Mouse (Mus musculus): ENCODE measurements around the gene Mrpl19. TPM values are rescaled to one million over a fixed set of nuclear protein-coding genes. Genes with fewer than 3 reads are reported as not detected.

Mrpl19 gene
- polyA plus RNA-seq, 1 experiment, result 2.2 TPM

DNA sequence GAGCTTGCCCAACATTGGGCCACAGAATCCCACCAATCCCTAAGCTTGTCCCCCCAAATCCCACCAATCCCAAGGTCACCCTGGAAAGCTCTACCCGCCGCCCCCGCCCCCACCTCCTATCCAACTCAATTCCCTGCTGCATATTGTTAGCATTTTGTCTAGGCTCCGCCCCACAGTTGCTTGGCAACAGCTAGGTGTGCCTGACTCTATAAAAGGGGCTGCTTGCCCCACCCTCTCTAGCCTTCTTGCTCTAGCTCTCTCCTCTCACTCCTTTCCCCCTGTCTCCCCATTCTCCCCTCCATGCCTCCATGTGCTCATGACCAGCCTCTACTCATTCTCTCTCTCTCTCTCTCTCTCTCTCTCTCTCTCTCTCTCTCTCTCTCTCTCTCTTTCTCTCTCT, 54.0 kb downstream of the Mrpl19 start:
- no peak overlapping the region for H3K27ac ChIP-seq (ENCODE audit: insufficient read depth, low read length)
- TF ChIP-seq POLR2A (IDR thresholded peaks at IDR 0.05; ENCODE audit: low read depth, low read length) (no peak), CTCF (IDR thresholded peaks at IDR 0.05; ENCODE audit: extremely low read depth, insufficient read depth, insufficient read length, insufficient replicate concordance) (no peak)
- H3K36me3 ChIP-seq (ENCODE audit: control insufficient read depth, insufficient read depth, low read length), result no peaks in the 10 kb centered on the region
- no peaks in the 10 kb centered on the region for H3K4me1 ChIP-seq (ENCODE audit: control insufficient read depth, insufficient read depth, insufficient read length)
- DNase-seq (ENCODE audit: low read depth in 1 of 2, low spot score in 2 of 2), result no peak
- no peak overlapping the region for H3K4me3 ChIP-seq (ENCODE audit: extremely low read depth, insufficient read depth, insufficient read length)
- H3K27me3 ChIP-seq (ENCODE audit: control insufficient read depth, insufficient read depth, low read length), result no peaks in the 10 kb centered on the region
- WGBS, result 92% methylated on average over 4 of the region's 4 CpGs

DNA sequence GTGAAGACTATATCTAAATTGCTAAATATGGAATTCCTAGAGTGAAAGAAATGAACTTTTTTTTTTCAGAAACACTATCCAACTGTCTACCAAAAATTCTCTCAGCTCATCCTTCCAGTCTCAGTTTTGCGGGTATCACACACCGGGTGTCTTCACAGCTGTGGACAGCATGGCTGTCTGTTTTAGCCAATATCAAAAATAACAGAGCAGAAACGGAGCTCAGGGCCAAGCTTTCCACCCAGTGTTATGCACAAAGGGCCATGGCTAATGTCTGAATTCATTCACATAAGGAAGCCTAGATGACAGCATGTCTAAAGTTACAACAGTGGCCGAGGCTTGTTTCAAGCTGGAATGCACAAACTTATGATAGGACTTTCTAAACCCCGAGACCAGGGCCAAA, 54.5 kb downstream of the Mrpl19 start:
- no peak for TF ChIP-seq CTCF (IDR thresholded peaks at IDR 0.05; ENCODE audit: extremely low read depth, insufficient read depth, insufficient read length, insufficient replicate concordance)
- Histone ChIP-seq H3K27me3 (ENCODE audit: control insufficient read depth, insufficient read depth, low read length) (no peaks in the 10 kb centered on the region), H3K36me3 (ENCODE audit: control insufficient read depth, insufficient read depth, low read length) (no peaks in the 10 kb centered on the region), H3K4me1 (ENCODE audit: control insufficient read depth, insufficient read depth, insufficient read length) (no peaks in the 10 kb centered on the region), H3K27ac (ENCODE audit: insufficient read depth, low read length) (no peak overlapping the region), H3K4me3 (ENCODE audit: extremely low read depth, insufficient read depth, insufficient read length) (no peak overlapping the region)
- WGBS, result 86% methylated on average over 5 of the region's 5 CpGs
- DNase-seq (ENCODE audit: low read depth in 1 of 2, low spot score in 2 of 2), result no peak

DNA sequence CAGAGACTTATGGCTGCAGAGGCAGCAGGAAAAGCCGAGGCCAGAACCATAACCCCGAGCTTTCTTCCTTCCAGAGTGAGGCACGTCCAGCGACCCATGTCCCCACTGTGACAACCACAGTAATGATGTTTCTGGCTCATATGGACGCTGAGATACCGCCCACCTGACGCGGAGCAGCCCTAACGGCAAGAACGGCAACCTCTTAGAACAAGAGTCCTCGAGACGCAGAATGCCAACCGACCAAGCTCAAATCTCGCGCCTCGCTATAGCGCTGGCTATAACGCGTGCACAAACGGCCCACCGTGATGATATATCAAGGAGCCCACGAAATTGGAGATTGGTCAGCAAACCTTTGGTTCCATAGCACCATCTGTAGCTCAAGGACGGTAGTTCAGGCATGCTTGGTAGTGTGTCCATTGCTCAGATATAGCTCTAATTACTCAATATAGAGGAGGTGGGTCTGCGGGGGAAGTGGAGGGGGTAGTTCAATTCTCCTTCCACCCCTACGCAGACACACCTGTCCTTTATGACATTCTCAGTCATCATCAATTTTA, 55.4 kb downstream of the Mrpl19 start:
- no peak for DNase-seq (ENCODE audit: low read depth in 1 of 2, low spot score in 2 of 2)
- H3K4me1 ChIP-seq (ENCODE audit: control insufficient read depth, insufficient read depth, insufficient read length), result no peaks in the 10 kb centered on the region
- TF ChIP-seq POLR2A (IDR thresholded peaks at IDR 0.05; ENCODE audit: low read depth, low read length) (no peak), CTCF (IDR thresholded peaks at IDR 0.05; ENCODE audit: extremely low read depth, insufficient read depth, insufficient read length, insufficient replicate concordance) (no peak)
- no peaks in the 10 kb centered on the region for H3K36me3 ChIP-seq (ENCODE audit: control insufficient read depth, insufficient read depth, low read length)
- H3K27me3 ChIP-seq (ENCODE audit: control insufficient read depth, insufficient read depth, low read length), result no peaks in the 10 kb centered on the region
- 86% methylated on average over 25 of the region's 25 CpGs for WGBS
- no peak overlapping the region for H3K4me3 ChIP-seq (ENCODE audit: extremely low read depth, insufficient read depth, insufficient read length)
- no peak overlapping the region for H3K27ac ChIP-seq (ENCODE audit: insufficient read depth, low read length)

Other genes with a start within 250 kb of the Mrpl19 start
- gene Gcfc2, start 42.3 kb downstream of the Mrpl19 start, polyA plus RNA-seq (2012; rRNA removed), result 1.6 and 2.1 TPM in 2 replicates
- gene Eva1a, start 75.1 kb upstream of the Mrpl19 start, polyA plus RNA-seq (2012; rRNA removed), result 0.65 and 0.93 TPM in 2 replicates

Data from spleen, adult 2 months (tissue).